Mouse (Mus musculus): ENCODE measurements at regions not wholly inside any gene's neighbourhood (a gene's known extent, or its start where the extent isn't known, plus 50 kb on each side); places are given as distances from the start of the nearest gene placed in this dataset.
"Not testable (repeated sequence)": the region's sequence is repeated elsewhere in the genome, so short reads cannot be mapped to it uniquely, and the experiment has no call there.

DNA sequence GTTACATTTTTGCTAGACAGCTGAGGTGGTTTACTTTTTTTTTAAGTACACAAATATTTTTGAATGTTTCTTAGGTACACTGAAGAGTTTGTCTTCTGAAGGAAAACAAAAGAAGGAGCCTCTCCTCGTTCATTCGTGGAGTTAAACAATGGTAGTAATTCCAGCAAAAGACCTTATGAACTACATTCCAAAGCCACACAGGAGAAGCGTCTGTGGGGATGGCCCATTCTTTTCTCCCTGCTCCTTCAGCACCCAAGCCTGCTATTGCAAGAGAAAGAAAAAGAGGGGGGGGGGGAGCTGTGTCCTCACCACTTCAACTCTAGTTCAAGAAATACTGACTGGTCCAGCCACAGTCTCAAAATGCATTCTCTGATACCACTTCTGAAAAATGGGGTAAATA is 87.4 kb downstream of the Nr2f2 start:
- H3K27me3 ChIP-seq (ENCODE audit: control insufficient read depth, insufficient read depth, low read length), result peaks cover 3% of the 10 kb centered on the region; the same call in 1 of the 2 replicates
- TF ChIP-seq POLR2A (IDR thresholded peaks at IDR 0.05; ENCODE audit: control insufficient read depth, low read depth, low read length) (no peak), CTCF (IDR thresholded peaks at IDR 0.05; ENCODE audit: control insufficient read depth, insufficient read depth, insufficient replicate concordance, low read depth, low read length) (no peak)
- H3K4me1 ChIP-seq (ENCODE audit: control insufficient read depth, insufficient read depth, low read length), result peaks cover 11% of the 10 kb centered on the region

DNA sequence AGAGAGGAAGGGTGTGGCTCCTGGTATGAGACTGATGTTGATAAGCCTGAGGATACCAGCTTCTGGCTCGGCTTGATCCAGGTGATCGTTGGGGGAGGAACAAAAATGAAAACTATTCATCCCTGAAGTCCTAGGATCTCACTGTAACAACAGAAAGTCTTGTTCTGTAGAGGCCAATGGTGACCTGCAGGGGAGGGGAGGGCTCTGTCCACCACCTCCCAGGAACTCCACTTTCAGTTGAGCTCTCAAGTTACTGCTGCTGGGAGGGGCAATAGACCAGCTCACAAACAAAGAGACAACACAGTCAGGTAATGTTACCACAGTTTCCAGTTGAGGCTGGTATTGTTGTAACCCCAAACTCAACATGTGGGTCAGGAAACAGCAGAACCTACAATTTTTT is 90.5 kb downstream of the Nr2f2 start:
- Histone ChIP-seq H3K27me3 (ENCODE audit: control insufficient read depth, insufficient read depth, low read length) (peaks cover 2% of the 10 kb centered on the region; the same call in 1 of the 2 replicates), H3K36me3 (ENCODE audit: control insufficient read depth, insufficient read depth, low read length) (no peaks in the 10 kb centered on the region), H3K4me3 (ENCODE audit: control insufficient read depth, low read depth, low read length) (no peak overlapping the region), H3K27ac (ENCODE audit: control insufficient read depth, insufficient read depth, low read depth, low read length) (no peak overlapping the region), H3K4me1 (ENCODE audit: control insufficient read depth, insufficient read depth, low read length) (peaks cover 7% of the 10 kb centered on the region)
- TF ChIP-seq CTCF (IDR thresholded peaks at IDR 0.05; ENCODE audit: control insufficient read depth, insufficient read depth, insufficient replicate concordance, low read depth, low read length), result no peak
- TF ChIP-seq POLR2A (IDR thresholded peaks at IDR 0.05; ENCODE audit: control insufficient read depth, low read depth, low read length), result no peak

More for the DNA sequence above, 87.4 kb downstream of the Nr2f2 start:
- H3K27ac ChIP-seq (ENCODE audit: control insufficient read depth, insufficient read depth, low read depth, low read length), result no peak overlapping the region
- no peak overlapping the region for H3K4me3 ChIP-seq (ENCODE audit: control insufficient read depth, low read depth, low read length)
- no peaks in the 10 kb centered on the region for H3K36me3 ChIP-seq (ENCODE audit: control insufficient read depth, insufficient read depth, low read length)

GRCm38 (mm10) chr7:70274312-70274711 is 92.2 kb downstream of the Nr2f2 start:
- Histone ChIP-seq H3K36me3 (ENCODE audit: control insufficient read depth, insufficient read depth, low read length) (no peaks in the 10 kb centered on the region), H3K27ac (ENCODE audit: control insufficient read depth, insufficient read depth, low read depth, low read length) (no peak overlapping the region), H3K27me3 (ENCODE audit: control insufficient read depth, insufficient read depth, low read length) (no peaks in the 10 kb centered on the region), H3K4me3 (ENCODE audit: control insufficient read depth, low read depth, low read length) (no peak overlapping the region), H3K4me1 (ENCODE audit: control insufficient read depth, insufficient read depth, low read length) (no peaks in the 10 kb centered on the region)
- TF ChIP-seq CTCF (IDR thresholded peaks at IDR 0.05; ENCODE audit: control insufficient read depth, insufficient read depth, insufficient replicate concordance, low read depth, low read length) (no peak), POLR2A (IDR thresholded peaks at IDR 0.05; ENCODE audit: control insufficient read depth, low read depth, low read length) (no peak)

DNA sequence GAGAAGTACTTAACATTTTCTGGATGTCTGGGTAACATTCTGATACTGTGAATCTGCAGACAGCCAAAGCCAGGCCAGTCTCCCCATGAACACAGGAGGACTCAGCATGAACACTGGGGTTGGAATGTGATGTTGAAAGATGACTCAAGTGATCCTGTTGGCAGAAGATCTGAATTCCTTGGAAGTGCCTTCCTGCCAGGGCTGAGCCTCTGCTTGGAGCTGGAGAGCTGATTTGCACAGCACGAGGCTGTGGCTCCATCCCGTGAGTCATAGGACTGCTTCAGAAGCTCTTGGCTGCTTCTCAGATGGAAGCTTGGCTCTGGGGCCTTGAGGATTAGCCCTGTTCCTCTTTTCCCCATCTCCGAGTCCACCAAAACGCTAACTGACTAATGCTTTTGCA is 99.5 kb downstream of the Nr2f2 start:
- H3K4me1 ChIP-seq (ENCODE audit: control insufficient read depth, insufficient read depth, low read length), result no peaks in the 10 kb centered on the region
- no peak for TF ChIP-seq CTCF (IDR thresholded peaks at IDR 0.05; ENCODE audit: control insufficient read depth, insufficient read depth, insufficient replicate concordance, low read depth, low read length)
- no peak for TF ChIP-seq POLR2A (IDR thresholded peaks at IDR 0.05; ENCODE audit: control insufficient read depth, low read depth, low read length)
- no peak overlapping the region for H3K4me3 ChIP-seq (ENCODE audit: control insufficient read depth, low read depth, low read length)
- H3K36me3 ChIP-seq (ENCODE audit: control insufficient read depth, insufficient read depth, low read length), result no peaks in the 10 kb centered on the region
- no peak overlapping the region for H3K27ac ChIP-seq (ENCODE audit: control insufficient read depth, insufficient read depth, low read depth, low read length)
- no peaks in the 10 kb centered on the region for H3K27me3 ChIP-seq (ENCODE audit: control insufficient read depth, insufficient read depth, low read length)

- Histone ChIP-seq H3K27me3 (ENCODE audit: control insufficient read depth, insufficient read depth, low read length) (no peaks in the 10 kb centered on the region), H3K36me3 (ENCODE audit: control insufficient read depth, insufficient read depth, low read length) (no peaks in the 10 kb centered on the region), H3K4me1 (ENCODE audit: control insufficient read depth, insufficient read depth, low read length) (no peaks in the 10 kb centered on the region), H3K4me3 (ENCODE audit: control insufficient read depth, low read depth, low read length) (no peak overlapping the region), H3K27ac (ENCODE audit: control insufficient read depth, insufficient read depth, low read depth, low read length) (no peak overlapping the region)
- TF ChIP-seq CTCF (IDR thresholded peaks at IDR 0.05; ENCODE audit: control insufficient read depth, insufficient read depth, insufficient replicate concordance, low read depth, low read length), result no peak
- no peak for TF ChIP-seq POLR2A (IDR thresholded peaks at IDR 0.05; ENCODE audit: control insufficient read depth, low read depth, low read length)
These were observed 109.7 kb downstream of the Nr2f2 start for GRCm38 (mm10) chr7:70256806-70257205.

DNA sequence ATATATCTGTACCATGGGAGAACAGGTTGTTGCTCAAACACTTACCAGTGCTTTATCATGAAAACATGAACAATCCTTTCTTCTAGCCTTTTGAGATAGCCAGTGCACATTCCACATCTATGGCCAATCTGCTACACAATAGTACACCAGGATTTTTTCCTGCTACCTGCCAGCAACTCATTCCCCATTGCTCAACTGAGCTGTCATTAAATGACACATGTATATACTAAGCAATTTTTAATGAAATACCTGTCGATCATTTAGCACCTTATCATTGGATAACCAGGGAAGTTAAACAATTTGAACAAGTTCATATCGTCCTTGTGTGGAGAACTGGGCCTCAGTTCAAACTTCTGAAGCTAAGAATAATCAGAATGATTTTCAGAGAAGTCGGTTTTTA is 111.5 kb downstream of the Nr2f2 start:
- no peak for TF ChIP-seq POLR2A (IDR thresholded peaks at IDR 0.05; ENCODE audit: control insufficient read depth, low read depth, low read length)
- no peak for TF ChIP-seq CTCF (IDR thresholded peaks at IDR 0.05; ENCODE audit: control insufficient read depth, insufficient read depth, insufficient replicate concordance, low read depth, low read length)
- H3K4me3 ChIP-seq (ENCODE audit: control insufficient read depth, low read depth, low read length), result no peak overlapping the region
- H3K36me3 ChIP-seq (ENCODE audit: control insufficient read depth, insufficient read depth, low read length), result no peaks in the 10 kb centered on the region
- H3K27me3 ChIP-seq (ENCODE audit: control insufficient read depth, insufficient read depth, low read length), result no peaks in the 10 kb centered on the region
- no peaks in the 10 kb centered on the region for H3K4me1 ChIP-seq (ENCODE audit: control insufficient read depth, insufficient read depth, low read length)
- H3K27ac ChIP-seq (ENCODE audit: control insufficient read depth, insufficient read depth, low read depth, low read length), result no peak overlapping the region

GRCm38 (mm10) chr7:70253275-70253674 is 113.3 kb downstream of the Nr2f2 start:
- Histone ChIP-seq H3K4me1 (ENCODE audit: control insufficient read depth, insufficient read depth, low read length) (no peaks in the 10 kb centered on the region), H3K27me3 (ENCODE audit: control insufficient read depth, insufficient read depth, low read length) (no peaks in the 10 kb centered on the region), H3K4me3 (ENCODE audit: control insufficient read depth, low read depth, low read length) (no peak overlapping the region), H3K27ac (ENCODE audit: control insufficient read depth, insufficient read depth, low read depth, low read length) (no peak overlapping the region), H3K36me3 (ENCODE audit: control insufficient read depth, insufficient read depth, low read length) (no peaks in the 10 kb centered on the region)
- TF ChIP-seq POLR2A (IDR thresholded peaks at IDR 0.05; ENCODE audit: control insufficient read depth, low read depth, low read length) (no peak), CTCF (IDR thresholded peaks at IDR 0.05; ENCODE audit: control insufficient read depth, insufficient read depth, insufficient replicate concordance, low read depth, low read length) (no peak)

DNA sequence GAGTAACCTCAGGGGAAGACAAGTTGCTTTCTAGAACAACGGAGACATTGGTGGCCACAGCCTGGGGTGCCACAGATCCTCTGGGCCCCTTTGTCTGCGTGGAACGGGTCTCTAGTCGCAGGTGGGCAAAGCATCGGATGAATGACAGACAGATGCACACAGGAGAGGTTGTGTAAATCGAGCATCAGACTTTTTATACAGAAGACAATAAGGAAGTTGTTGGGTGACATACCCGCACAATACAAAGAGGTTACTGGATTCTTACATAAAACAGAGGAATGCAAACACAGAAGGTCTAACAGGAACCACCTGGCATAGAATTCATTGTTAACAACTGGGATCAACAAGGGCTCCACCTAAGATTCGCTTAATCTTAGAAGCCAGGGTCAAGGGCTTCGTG is 127.5 kb downstream of the Nr2f2 start:
- not testable (repeated sequence) for H3K27ac ChIP-seq (ENCODE audit: control insufficient read depth, insufficient read depth, low read depth, low read length); H3K4me3 ChIP-seq (ENCODE audit: control insufficient read depth, low read depth, low read length)

More for the DNA sequence above, 127.5 kb downstream of the Nr2f2 start:
- not testable (repeated sequence) for H3K36me3 ChIP-seq (ENCODE audit: control insufficient read depth, insufficient read depth, low read length); H3K27me3 ChIP-seq (ENCODE audit: control insufficient read depth, insufficient read depth, low read length); H3K4me1 ChIP-seq (ENCODE audit: control insufficient read depth, insufficient read depth, low read length)
